Mouse (Mus musculus): ENCODE measurements around the gene Vwa3a. TPM values are rescaled to one million over a fixed set of nuclear protein-coding genes. Genes with fewer than 3 reads are reported as not detected.

The Vwa3a gene
- polyA plus RNA-seq, 1 experiment from 2014 or later: 1.0 TPM

DNA sequence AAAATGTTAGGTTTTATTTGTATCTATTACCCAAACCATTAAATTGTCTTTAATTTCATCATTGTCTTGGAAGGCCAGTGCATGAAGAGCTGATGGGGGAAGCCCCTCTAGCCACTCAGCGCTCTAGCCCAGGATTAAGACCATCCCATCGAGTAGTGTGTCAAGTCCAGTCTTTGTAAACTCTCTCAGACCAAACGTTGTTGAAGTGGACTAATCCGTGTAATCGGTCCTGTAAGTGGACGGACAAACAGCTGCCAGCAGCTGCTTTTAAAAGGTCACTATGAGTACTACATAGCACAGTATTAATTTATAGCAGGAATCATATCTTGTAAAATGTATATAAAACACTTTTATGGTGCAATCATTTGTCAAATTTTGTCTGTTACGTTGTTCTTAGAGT, 6.2 kb upstream of the Vwa3a start:
- no peaks in the 10 kb centered on the region for H3K27me3 ChIP-seq (ENCODE audit: control insufficient read depth, insufficient read depth, low read length)
- no peak overlapping the region for H3K4me2 ChIP-seq (ENCODE audit: low read depth, low read length)
- H3K4me3 ChIP-seq (ENCODE audit: low read length): no peak overlapping the region
- no peak overlapping the region for H3K9ac ChIP-seq (ENCODE audit: low read length)
- no peak for ATAC-seq (replicated peaks; ENCODE audit: extremely low read depth, insufficient read depth, low FRiP score)
- no peaks in the 10 kb centered on the region for H3K9me3 ChIP-seq (replicated peaks; ENCODE audit: control insufficient read depth, low read length)
- peaks cover 3% of the 10 kb centered on the region for H3K4me1 ChIP-seq (ENCODE audit: control insufficient read depth, insufficient read depth, low read length)
- 70% methylated on average over 7 of the region's 7 CpGs for WGBS
- H3K36me3 ChIP-seq (ENCODE audit: control insufficient read depth, insufficient read depth): peaks cover 9% of the 10 kb centered on the region; the same call in 1 of the 2 replicates
- H3K27ac ChIP-seq (ENCODE audit: low read length): no peak overlapping the region

DNA sequence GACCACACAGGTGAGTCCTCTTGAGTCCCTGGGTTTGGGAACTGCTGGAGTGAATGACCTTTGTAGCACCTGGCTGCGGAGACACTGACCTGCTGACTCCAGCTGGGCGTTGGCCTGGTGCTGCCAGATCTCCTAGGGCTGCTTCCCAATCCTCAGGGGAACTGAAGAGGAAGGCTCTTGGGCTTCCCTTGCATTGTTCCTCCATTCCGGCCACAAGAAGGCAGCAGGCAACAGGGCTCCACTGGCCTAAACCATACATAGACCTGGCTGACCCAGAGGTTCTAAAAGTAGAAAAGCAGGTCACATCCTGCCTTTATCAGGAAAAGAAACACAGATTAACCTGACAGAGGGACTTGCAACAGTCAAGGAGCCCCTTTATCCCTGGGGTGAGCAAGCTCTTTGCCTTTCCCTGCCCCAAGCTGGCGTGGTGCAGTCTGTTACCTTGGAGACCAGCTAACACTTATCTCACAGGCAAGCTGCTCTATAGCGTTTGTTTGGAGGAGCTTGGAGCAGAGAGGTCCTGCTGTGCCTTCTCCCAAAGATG, 512 bp downstream of the Vwa3a start:
- 0 out of 2 replicates have a peak overlapping the region, but pooled peaks have one; percentile 17 for H3K9ac ChIP-seq (ENCODE audit: low read length)
- H3K27me3 ChIP-seq (ENCODE audit: control insufficient read depth, insufficient read depth, low read length): no peaks in the 10 kb centered on the region
- WGBS: 9% methylated on average over 5 of the region's 5 CpGs
- peak overlapping the region; percentile 23; the same call in 1 of the 2 replicates for H3K4me2 ChIP-seq (ENCODE audit: low read depth, low read length)
- no peak overlapping the region for H3K4me3 ChIP-seq (ENCODE audit: low read length)
- no peaks in the 10 kb centered on the region for H3K9me3 ChIP-seq (replicated peaks; ENCODE audit: control insufficient read depth, low read length)
- peaks cover 2% of the 10 kb centered on the region; the same call in 1 of the 2 replicates for H3K36me3 ChIP-seq (ENCODE audit: control insufficient read depth, insufficient read depth)
- ATAC-seq (replicated peaks; ENCODE audit: extremely low read depth, insufficient read depth, low FRiP score): peak; percentile 64
- peaks cover 8% of the 10 kb centered on the region for H3K4me1 ChIP-seq (ENCODE audit: control insufficient read depth, insufficient read depth, low read length)
- no peak overlapping the region; the same call in none of the 2 replicates for H3K27ac ChIP-seq (ENCODE audit: low read length)

GRCm38 (mm10) chr7:120743366-120744351, 4.5 kb downstream of the Vwa3a start:
- H3K27me3 ChIP-seq (ENCODE audit: control insufficient read depth, insufficient read depth, low read length): no peaks in the 10 kb centered on the region
- no peak for ATAC-seq (replicated peaks; ENCODE audit: extremely low read depth, insufficient read depth, low FRiP score)
- no peaks in the 10 kb centered on the region for H3K36me3 ChIP-seq (ENCODE audit: control insufficient read depth, insufficient read depth)
- WGBS: 71% methylated on average over 14 of the region's 14 CpGs
- H3K9ac ChIP-seq (ENCODE audit: low read length): no peak overlapping the region
- H3K4me3 ChIP-seq (ENCODE audit: low read length): no peak overlapping the region
- no peak overlapping the region for H3K27ac ChIP-seq (ENCODE audit: low read length)
- no peak overlapping the region for H3K4me2 ChIP-seq (ENCODE audit: low read depth, low read length)
- no peaks in the 10 kb centered on the region for H3K9me3 ChIP-seq (replicated peaks; ENCODE audit: control insufficient read depth, low read length)
- H3K4me1 ChIP-seq (ENCODE audit: control insufficient read depth, insufficient read depth, low read length): peaks cover 14% of the 10 kb centered on the region

DNA sequence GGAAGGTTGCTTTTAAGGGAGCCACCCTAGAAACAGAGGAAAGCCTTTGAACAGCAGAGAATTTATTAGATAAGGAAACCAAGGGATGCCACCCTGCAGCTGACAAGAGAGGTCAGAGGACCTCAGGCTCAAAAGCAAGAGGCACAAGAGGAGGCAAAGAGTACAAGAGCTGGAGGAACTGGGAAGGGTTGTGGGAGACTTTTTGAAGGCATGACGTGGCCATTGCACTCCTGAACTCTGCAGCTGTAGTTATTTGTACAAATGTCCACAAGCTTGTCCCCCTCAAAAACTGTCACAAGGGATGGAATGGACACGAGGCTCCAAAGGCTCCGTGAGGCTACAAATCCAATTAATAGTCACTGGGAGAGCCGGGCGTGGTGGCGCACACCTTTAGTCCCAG, 5.5 kb downstream of the Vwa3a start:
- Histone ChIP-seq H3K9ac (ENCODE audit: low read length) (no peak overlapping the region), H3K4me3 (ENCODE audit: low read length) (no peak overlapping the region), H3K4me1 (ENCODE audit: control insufficient read depth, insufficient read depth, low read length) (peaks cover 11% of the 10 kb centered on the region), H3K36me3 (ENCODE audit: control insufficient read depth, insufficient read depth) (no peaks in the 10 kb centered on the region), H3K27me3 (ENCODE audit: control insufficient read depth, insufficient read depth, low read length) (no peaks in the 10 kb centered on the region), H3K9me3 (replicated peaks; ENCODE audit: control insufficient read depth, low read length) (no peaks in the 10 kb centered on the region), H3K4me2 (ENCODE audit: low read depth, low read length) (no peak overlapping the region), H3K27ac (ENCODE audit: low read length) (no peak overlapping the region)
- 82% methylated on average over 6 of the region's 6 CpGs for WGBS
- no peak for ATAC-seq (replicated peaks; ENCODE audit: extremely low read depth, insufficient read depth, low FRiP score)

DNA sequence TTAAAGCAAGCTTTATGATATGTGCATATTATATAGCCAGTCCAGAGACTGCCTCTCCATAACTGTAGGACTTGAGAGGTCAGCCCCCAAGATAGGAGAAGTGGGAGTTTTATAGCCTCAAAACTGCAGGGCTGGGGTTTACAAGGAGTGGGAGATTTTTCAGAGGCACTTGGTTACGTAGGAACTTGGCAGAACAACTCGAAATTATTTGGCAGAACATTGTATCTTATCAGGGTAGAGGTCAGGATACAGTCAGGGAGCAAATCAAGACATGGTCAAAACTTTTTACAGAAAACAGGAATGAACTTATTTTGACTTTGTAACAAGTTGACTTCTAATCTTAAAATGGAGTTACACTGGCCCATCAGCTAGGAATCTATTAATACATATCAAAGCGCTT, 6.9 kb downstream of the Vwa3a start:
- Histone ChIP-seq H3K4me1 (ENCODE audit: control insufficient read depth, insufficient read depth, low read length) (peaks cover 7% of the 10 kb centered on the region; the same call in 1 of the 2 replicates), H3K9ac (ENCODE audit: low read length) (no peak overlapping the region), H3K4me3 (ENCODE audit: low read length) (no peak overlapping the region), H3K9me3 (replicated peaks; ENCODE audit: control insufficient read depth, low read length) (no peaks in the 10 kb centered on the region), H3K4me2 (ENCODE audit: low read depth, low read length) (no peak overlapping the region), H3K36me3 (ENCODE audit: control insufficient read depth, insufficient read depth) (no peaks in the 10 kb centered on the region), H3K27me3 (ENCODE audit: control insufficient read depth, insufficient read depth, low read length) (no peaks in the 10 kb centered on the region), H3K27ac (ENCODE audit: low read length) (peak overlapping the region; percentile 58)
- peak; percentile 65 for ATAC-seq (replicated peaks; ENCODE audit: extremely low read depth, insufficient read depth, low FRiP score)
- WGBS: 35% methylated on average over 3 of the region's 3 CpGs

- no peaks in the 10 kb centered on the region for H3K27me3 ChIP-seq (ENCODE audit: control insufficient read depth, insufficient read depth, low read length)
- no peak overlapping the region for H3K9ac ChIP-seq (ENCODE audit: low read length)
- ATAC-seq (replicated peaks; ENCODE audit: extremely low read depth, insufficient read depth, low FRiP score): no peak
- H3K4me3 ChIP-seq (ENCODE audit: low read length): no peak overlapping the region
- H3K36me3 ChIP-seq (ENCODE audit: control insufficient read depth, insufficient read depth): no peaks in the 10 kb centered on the region
- no peaks in the 10 kb centered on the region for H3K9me3 ChIP-seq (replicated peaks; ENCODE audit: control insufficient read depth, low read length)
- H3K4me2 ChIP-seq (ENCODE audit: low read depth, low read length): no peak overlapping the region
- 83% methylated on average over 5 of the region's 5 CpGs for WGBS
- peaks cover 7% of the 10 kb centered on the region; the same call in 1 of the 2 replicates for H3K4me1 ChIP-seq (ENCODE audit: control insufficient read depth, insufficient read depth, low read length)
- no peak overlapping the region for H3K27ac ChIP-seq (ENCODE audit: low read length)
These were observed 7.7 kb downstream of the Vwa3a start for GRCm38 (mm10) chr7:120746821-120747220.

- no peak overlapping the region for H3K4me3 ChIP-seq (ENCODE audit: low read length)
- H3K4me1 ChIP-seq (ENCODE audit: control insufficient read depth, insufficient read depth, low read length): peaks cover 7% of the 10 kb centered on the region; the same call in 1 of the 2 replicates
- no peaks in the 10 kb centered on the region for H3K27me3 ChIP-seq (ENCODE audit: control insufficient read depth, insufficient read depth, low read length)
- H3K9me3 ChIP-seq (replicated peaks; ENCODE audit: control insufficient read depth, low read length): no peaks in the 10 kb centered on the region
- no peak for ATAC-seq (replicated peaks; ENCODE audit: extremely low read depth, insufficient read depth, low FRiP score)
- H3K4me2 ChIP-seq (ENCODE audit: low read depth, low read length): no peak overlapping the region
- no peaks in the 10 kb centered on the region for H3K36me3 ChIP-seq (ENCODE audit: control insufficient read depth, insufficient read depth)
- H3K9ac ChIP-seq (ENCODE audit: low read length): no peak overlapping the region
- no peak overlapping the region for H3K27ac ChIP-seq (ENCODE audit: low read length)
These were observed 9.4 kb downstream of the Vwa3a start for GRCm38 (mm10) chr7:120748478-120748877.

DNA sequence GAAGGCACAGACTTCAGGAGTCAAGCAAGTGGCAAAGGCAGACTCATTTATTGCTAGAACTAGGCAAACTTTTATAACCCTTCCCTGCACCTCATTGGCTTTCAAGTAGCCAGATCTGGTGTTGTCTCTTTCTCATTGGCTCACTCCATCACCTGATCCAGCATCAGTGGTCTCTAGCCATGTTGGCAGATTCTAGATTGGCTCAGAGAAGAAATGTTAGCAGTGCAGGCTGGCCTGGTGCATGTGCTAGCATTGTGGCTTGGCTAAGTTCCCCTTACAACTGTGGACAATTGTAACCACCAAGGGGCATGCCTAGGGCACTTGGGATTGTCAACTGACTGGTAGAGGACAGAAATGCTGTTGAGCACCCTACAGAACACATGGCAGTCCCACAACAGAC, 12.2 kb downstream of the Vwa3a start:
- no peaks in the 10 kb centered on the region; the same call in 1 of the 2 replicates for H3K4me1 ChIP-seq (ENCODE audit: control insufficient read depth, insufficient read depth, low read length)
- no peak overlapping the region for H3K4me2 ChIP-seq (ENCODE audit: low read depth, low read length)
- no peaks in the 10 kb centered on the region for H3K9me3 ChIP-seq (replicated peaks; ENCODE audit: control insufficient read depth, low read length)
- H3K27me3 ChIP-seq (ENCODE audit: control insufficient read depth, insufficient read depth, low read length): no peaks in the 10 kb centered on the region
- ATAC-seq (replicated peaks; ENCODE audit: extremely low read depth, insufficient read depth, low FRiP score): no peak
- H3K36me3 ChIP-seq (ENCODE audit: control insufficient read depth, insufficient read depth): no peaks in the 10 kb centered on the region
- no peak overlapping the region for H3K27ac ChIP-seq (ENCODE audit: low read length)
- no peak overlapping the region for H3K9ac ChIP-seq (ENCODE audit: low read length)
- no peak overlapping the region for H3K4me3 ChIP-seq (ENCODE audit: low read length)

DNA sequence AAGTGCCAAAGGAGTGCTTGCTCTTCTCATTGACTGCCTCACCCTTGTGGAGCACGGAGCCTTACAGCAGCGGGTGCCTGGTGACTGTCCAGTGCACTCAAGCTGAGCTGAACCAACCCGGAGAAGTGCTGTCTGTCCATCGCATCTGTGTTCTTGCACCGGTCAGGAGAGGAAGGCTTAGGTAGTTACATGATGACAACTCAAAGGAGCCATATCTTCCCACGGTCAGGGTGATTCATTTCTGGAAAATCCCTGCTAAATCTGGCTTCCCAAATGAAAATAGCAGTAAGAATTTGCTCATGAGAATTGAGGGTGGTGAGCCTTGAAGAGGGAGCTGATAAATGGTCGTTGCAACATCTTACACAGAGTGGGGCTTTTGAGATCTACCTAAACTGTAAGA, 12.8 kb downstream of the Vwa3a start:
- Histone ChIP-seq H3K4me1 (ENCODE audit: control insufficient read depth, insufficient read depth, low read length) (no peaks in the 10 kb centered on the region), H3K4me2 (ENCODE audit: low read depth, low read length) (no peak overlapping the region), H3K9ac (ENCODE audit: low read length) (no peak overlapping the region), H3K27ac (ENCODE audit: low read length) (no peak overlapping the region), H3K27me3 (ENCODE audit: control insufficient read depth, insufficient read depth, low read length) (no peaks in the 10 kb centered on the region), H3K36me3 (ENCODE audit: control insufficient read depth, insufficient read depth) (no peaks in the 10 kb centered on the region), H3K4me3 (ENCODE audit: low read length) (no peak overlapping the region), H3K9me3 (replicated peaks; ENCODE audit: control insufficient read depth, low read length) (0 out of 2 replicates have a peak, but pooled peaks cover 3% of the 10 kb centered on the region)
- ATAC-seq (replicated peaks; ENCODE audit: extremely low read depth, insufficient read depth, low FRiP score): no peak
- WGBS: 47% methylated on average over 7 of the region's 7 CpGs

All from heart, embryonic 16.5 days (tissue).